Mouse (Mus musculus) kidney, adult 10 weeks (tissue): ENCODE results near the gene Calu. TPM values are rescaled to one million over a fixed set of nuclear protein-coding genes. Genes with fewer than 3 reads are reported as not detected.

ENCODE experiments used
- polyA plus RNA-seq: library from polyadenylated mRNA; stranded (reverse); fragments of 350-450 nt; fragmentation: Illumina TruSeq; extraction: RNeasy Lipid Tissue Mini Kit (QIAGEN cat#74804); gene quantifications from one replicate; pipeline ENCODE4 v1.2.3, GENCODE M21; 2014; ENCODE audit warnings: low read depth, low replicate concordance

Calu gene
- 197 TPM for polyA plus RNA-seq

DNA sequence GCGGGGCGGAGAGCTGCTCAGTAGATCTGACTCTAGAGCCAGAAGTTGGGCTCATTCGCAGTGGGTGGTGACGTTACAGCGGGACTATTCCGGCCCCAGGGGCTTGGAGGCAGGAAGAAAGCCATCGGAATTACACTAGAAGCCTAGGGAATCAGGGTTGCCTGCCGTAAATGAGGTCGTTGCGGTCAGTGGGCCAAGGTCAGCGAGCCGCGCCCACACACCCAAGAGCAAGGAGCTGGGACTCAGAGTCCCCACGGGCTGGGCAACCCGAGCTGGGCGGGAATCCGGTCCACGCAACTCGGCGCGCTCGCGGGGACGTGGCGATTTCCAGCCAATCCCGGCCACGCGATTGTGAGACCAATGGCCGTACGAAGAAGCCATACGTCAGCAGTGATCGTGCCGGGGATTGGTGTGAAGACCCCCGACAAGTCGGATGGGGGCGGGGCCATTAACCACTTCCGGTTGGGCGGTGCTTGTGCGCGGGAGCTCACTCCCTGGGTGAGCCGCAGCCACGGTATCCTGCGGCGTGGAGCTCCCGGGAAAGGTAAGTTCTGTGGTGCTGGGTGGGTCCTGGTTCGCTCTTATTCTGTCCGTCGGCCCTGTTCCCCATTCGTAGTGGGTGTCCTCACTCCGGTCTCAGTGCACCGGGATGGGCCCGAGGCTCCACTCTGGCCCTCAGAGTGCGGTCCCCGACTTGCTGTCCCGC is at the start of gene Calu:
Gene Calu (plus strand): TSS at position 405 of the 706 bp plus-strand sequence.

GRCm38 (mm10) chr6:29318879-29319278 is 29.0 kb upstream of the Calu start, which contains the start of gene Fam71f1:
TSS of gene Fam71f1 (plus strand) at chr6:29319140.

DNA sequence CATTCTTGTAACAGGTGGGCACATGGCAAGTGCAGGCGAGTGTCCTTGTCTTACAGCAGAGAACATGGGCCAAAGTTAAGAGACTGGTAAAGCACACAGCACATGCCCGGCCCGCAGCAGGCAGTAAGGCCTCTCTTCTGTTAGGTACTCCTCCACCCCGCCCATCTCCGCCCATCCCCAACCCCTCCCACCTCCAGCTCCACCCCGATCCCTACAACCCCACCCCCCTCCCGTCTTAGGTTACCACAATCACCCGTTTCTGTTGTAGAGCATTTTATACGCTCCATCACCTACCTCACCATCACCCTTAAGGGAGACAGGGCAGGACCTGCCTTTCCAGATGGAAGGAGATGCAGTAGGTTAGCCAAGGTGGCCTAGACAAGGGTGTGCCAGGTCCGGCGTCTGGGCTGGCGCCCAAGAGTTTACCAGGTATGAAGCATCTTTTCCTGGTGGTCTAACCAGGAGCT is 40.2 kb downstream of the Calu start, which contains the start of gene Opn1sw:
Gene Opn1sw (minus strand): TSS at position 417 of the 467 bp plus-strand sequence.

DNA sequence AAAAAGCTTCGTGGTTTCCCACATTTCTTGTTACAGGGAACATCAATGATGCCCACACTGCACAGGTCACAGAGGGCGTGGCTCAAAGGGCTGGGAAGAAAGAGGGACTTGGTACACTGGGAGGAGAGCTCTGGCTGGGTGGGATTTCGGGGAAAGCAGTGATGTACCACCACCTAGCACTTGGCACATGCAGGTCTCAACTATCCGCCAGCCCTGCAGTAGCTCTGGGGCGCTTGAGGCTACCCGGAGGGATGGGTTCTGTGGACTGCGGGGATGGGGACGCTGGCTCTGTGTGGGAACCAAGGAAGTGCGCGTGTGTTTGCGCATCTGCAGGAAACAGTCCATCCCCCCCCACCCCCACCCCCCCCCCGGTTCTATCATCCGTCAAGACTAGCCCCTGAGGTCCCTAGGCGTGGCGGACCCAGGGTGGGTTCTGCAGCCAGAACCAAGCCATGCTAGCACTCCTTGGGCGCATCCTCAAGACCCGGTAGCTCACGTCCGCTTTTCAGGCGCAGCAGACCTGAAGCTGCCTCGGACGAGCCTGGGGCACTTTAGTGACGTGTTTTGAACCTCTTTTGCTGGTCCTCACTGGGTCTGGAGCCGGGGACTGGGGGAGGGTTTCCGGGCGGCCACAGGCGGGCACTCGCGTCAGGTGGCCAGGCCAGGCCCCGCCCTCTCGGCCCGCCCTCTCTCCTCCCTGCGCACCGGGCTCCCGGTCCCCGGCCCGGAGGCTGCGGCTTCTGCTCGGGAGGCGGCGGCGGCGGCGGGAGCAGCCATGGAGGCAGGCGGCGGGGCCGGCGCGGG is 48.2 kb downstream of the Calu start, which contains the start of gene Ccdc136:
Gene Ccdc136 (plus strand): TSS at position 400 of the 804 bp plus-strand sequence.

Other genes starting within 250 kb of the Calu start
- gene Rbm28, start 183.1 kb upstream of the Calu start, polyA plus RNA-seq: 28.4 TPM
- gene Prrt4, start 168.5 kb upstream of the Calu start, polyA plus RNA-seq: not detected
- gene Impdh1, start 131.7 kb upstream of the Calu start, polyA plus RNA-seq: 2.3 TPM
- gene Hilpda, start 75.6 kb upstream of the Calu start, polyA plus RNA-seq: 3.1 TPM
- not detected for gene Fam71f2, start 68.5 kb upstream of the Calu start, polyA plus RNA-seq
- not detected for gene Fam71f1, start 28.9 kb upstream of the Calu start, polyA plus RNA-seq
- not detected for gene Opn1sw, start 40.4 kb downstream of the Calu start, polyA plus RNA-seq
- gene Ccdc136, start 48.2 kb downstream of the Calu start, polyA plus RNA-seq: 0.24 TPM
- not detected for gene Flnc, start 85.2 kb downstream of the Calu start, polyA plus RNA-seq
- 73.7 TPM for gene Atp6v1f, start 119.6 kb downstream of the Calu start, polyA plus RNA-seq
- not detected for gene Atp6v1fnb, start 123.4 kb downstream of the Calu start, polyA plus RNA-seq
- 0.44 TPM for gene Kcp, start 159.9 kb downstream of the Calu start, polyA plus RNA-seq
- 2.2 TPM for gene Irf5, start 178.6 kb downstream of the Calu start, polyA plus RNA-seq